Mouse (Mus musculus) urinary bladder, postnatal 14 days (tissue): ENCODE data around the gene Mrpl50.
"Not testable (repeated sequence)": the region's sequence is repeated elsewhere in the genome, so short reads cannot be mapped to it uniquely, and the experiment has no call there.

Source experiments
- DNase-seq: peaks from one replicate; pipeline ENCODE4 v3.0.0; 2021; ENCODE audit warnings: low spot score

Gene Mrpl50

DNA sequence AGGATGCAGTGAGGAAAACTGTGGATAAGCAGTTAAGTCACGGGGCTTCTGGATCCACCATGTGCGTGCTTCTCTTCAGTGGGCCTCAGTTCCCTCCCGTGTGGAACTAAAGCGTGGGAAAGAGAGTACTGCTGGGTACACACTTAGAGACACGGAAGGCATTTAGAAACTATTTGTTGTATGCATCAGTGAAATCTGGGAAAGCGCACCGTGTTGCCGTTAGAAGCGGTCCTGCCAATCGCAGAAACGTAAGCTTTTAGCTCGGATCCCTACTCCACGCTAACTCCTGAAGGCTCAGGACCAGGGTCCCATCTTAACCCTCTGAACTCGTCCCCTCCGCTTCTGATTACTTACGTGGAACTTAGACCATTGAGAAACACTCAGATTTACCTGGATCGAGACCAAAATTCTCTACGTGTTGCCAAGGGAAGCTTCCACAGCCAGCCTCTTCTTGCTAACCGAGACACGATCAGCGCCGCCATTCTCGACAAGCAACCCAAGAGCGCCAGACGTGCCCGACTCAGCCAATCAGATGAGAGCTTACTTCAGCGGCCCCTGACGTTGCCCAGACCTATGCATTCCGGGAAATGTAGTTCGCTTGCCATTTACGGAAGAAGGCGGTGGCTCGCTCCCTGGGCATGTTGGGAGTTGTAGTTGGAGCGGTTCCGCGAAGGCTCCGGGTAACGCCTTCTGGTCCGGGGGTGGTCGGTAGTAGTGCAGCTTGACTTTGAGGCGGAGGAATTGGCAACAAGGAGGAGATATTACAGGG, at the start of gene Mrpl50, which contains the start of gene Zfp189:
TSS of gene Mrpl50 (minus strand) at position 522 of the 769 bp plus-strand sequence.
TSS of gene Zfp189 (plus strand) at position 605 of the 769 bp plus-strand sequence.
- DNase-seq, result peak; percentile 91

GRCm38 (mm10) chr4:49567613-49568012, 46.7 kb upstream of the Mrpl50 start:
- peak; percentile 70 for DNase-seq

GRCm38 (mm10) chr4:49559915-49560772, 39.3 kb upstream of the Mrpl50 start:
- DNase-seq, result peak; percentile 22

DNA sequence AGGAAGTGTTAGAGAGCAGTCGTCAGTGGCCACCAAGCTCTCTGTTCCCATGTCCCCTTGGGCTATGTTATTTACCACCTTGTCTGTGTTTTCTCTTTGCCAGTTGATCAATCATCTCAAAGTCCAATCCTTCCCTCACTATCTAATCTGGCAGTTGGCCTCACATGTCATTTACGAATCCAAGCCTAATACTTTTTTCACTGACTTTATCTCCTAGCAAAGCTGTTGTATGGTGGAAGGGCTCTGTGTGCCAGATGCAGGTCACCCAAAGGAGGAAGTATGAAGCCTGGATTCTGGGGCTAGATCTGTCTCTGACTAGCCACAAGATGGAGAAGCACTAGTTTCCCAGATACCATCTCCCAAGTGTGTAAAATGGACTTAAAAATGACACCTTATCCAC, 37.3 kb upstream of the Mrpl50 start:
- DNase-seq, result no peak

DNA sequence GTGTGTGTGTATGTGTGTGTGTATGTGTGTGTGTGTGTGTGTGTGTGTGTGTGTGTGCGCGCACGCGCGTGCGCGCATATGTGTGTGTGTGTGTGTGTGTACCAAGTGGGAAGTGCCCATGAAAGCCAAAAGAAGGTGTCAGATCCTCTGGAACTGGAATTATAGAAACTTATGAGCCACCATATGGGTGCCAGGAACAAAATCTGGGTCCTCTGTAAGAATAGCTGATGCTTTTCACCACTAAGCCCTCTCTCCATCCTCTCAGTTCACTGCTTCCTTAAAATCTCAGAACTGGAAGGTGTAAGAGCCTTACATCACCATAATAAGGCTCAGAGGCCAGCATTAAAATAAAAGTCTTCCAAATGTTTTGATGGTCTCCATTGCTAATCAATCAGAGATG, 36.5 kb upstream of the Mrpl50 start:
- DNase-seq, result no peak

DNA sequence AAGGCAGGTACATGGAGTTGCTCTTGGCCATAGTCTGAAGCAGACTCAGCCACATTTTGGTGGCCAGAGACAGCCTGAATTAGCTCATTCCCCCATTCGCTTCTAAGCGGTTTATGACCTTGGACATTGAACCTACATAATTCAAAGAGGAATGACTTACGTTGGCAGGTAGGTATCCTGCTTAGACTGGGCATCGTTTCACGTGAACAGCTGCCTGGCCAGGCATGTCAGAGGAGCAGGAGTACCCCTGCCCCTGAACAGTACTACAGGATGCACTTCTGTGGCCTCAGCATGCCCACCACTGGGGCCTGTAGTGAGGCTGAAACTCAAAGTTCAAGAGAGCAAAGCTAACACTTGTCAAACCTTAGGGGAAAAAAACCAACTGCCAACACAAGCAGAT, 32.5 kb upstream of the Mrpl50 start:
- no peak for DNase-seq

GRCm38 (mm10) chr4:49549383-49549782, 28.5 kb upstream of the Mrpl50 start, which contains the start of gene Aldob:
Gene Aldob, minus strand, starts transcription at chr4:49549546.
- no peak for DNase-seq

- DNase-seq, result no peak
Measured at GRCm38 (mm10) chr4:49547544-49548219, 26.8 kb upstream of the Mrpl50 start.

GRCm38 (mm10) chr4:49546873-49547543, 26.1 kb upstream of the Mrpl50 start:
- no peak for DNase-seq

DNA sequence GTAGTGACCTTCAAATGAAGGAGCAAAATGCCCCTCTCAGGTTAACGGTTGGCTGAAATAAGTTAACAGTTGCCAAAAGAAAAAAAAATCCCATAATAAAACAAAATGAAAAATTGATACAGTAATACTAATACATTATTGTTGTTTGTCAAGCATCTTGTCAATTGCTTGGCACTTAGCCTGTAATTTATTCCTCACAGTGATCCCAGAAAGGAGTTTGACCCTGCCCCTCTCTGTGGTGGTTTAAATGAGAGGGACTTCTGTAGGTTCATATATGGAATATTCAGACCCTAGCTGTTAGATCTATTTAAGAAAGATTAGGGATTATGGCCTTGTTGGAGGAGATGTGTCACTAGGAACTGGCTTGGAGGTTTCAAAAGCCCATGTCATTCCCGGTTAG, 25.1 kb upstream of the Mrpl50 start:
- no peak for DNase-seq

GRCm38 (mm10) chr4:49540966-49541365, 20.1 kb upstream of the Mrpl50 start:
- no peak for DNase-seq

- DNase-seq, result no peak
Measured at GRCm38 (mm10) chr4:49539665-49540064, 18.8 kb upstream of the Mrpl50 start.

DNA sequence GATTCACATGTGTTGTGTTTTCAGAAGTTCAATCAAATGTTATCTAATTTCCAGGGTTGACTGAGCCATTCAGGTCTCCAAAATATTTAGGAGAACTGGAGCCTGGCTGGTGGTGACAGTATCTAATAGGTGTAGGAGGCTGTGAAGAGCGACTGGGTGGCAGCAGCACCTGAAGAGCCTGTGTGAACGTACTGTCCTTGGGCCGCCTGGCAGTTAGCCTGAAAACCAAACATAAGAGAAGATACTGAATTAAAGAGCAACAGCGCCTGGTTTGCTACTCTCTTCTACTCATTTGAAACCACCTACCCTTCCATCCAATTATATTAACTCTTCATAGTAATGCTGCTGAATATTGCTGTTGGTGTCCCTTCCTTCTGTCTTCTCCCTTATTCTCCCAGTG, 15.8 kb upstream of the Mrpl50 start:
- DNase-seq, result no peak

DNA sequence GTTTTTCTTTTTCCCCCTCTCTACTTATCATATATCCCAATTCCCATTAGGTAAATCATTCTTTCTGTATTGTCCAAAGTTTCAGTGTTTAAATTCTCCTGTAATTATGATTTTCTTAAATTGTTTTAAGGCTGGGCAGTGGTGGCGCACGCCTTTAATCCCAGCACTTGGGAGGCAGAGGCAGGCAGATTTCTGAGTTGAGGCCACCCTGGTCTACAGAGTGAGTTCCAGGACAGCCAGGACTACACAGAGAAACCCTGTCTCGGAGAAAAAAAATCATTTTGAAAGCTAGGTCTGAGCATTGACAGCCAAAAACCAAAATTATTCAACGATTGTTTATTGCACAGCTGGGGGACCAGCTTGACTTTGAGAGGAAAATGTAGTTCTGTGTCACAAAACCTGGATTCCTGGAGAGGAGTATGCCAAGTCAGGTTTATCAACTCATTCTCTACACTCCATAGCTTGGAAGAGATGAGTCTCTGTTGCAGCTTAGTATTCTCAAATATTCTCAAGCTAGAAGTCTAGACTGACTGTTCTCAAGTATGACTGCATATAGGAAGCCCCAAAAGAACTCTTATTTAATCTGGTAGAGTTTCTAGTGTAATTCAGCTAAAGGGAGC, 14.9 kb upstream of the Mrpl50 start:
- DNase-seq, result no peak

DNA sequence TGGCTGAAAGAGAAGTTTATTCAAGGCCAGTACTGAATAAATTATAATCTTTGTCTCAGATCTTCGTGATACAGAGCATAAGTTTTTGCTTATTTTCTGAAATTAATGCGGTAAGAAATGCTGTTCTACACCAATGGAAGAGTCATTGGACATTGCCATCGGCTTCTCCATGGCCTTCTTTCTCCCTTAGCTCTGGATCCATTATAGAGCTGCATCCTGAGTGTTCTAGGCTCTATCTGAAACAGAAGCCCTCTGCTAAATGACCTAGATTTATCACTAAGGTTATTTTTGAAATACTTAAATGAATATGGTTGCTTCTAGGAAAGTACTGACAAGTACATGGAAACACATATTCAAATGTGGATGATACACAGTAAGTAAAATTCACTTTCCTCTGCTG, 14.1 kb upstream of the Mrpl50 start:
- DNase-seq, result no peak

DNA sequence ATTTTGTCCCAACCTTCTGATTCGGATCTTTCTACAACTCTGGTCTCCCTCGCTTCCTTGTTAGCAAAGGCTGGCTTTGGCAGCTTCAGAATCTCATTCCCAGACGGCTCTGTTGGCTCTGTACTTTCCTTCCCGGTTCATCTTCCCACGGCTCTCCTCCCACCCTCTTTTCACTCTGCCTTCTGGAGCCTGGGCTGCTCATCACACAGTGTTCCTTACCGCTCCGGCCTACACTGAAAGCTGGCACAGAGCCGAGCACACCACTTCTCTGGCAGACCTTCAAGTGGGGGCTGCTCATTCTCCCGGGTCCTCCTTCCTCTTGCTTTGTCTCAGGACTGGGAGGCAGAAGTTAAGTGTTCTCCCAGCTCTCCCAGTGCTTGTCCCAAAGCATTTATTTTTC, 1.7 kb upstream of the Mrpl50 start:
- no peak for DNase-seq

- DNase-seq, result no peak
Measured at GRCm38 (mm10) chr4:49521346-49521745, 453 bp upstream of the Mrpl50 start.

DNA sequence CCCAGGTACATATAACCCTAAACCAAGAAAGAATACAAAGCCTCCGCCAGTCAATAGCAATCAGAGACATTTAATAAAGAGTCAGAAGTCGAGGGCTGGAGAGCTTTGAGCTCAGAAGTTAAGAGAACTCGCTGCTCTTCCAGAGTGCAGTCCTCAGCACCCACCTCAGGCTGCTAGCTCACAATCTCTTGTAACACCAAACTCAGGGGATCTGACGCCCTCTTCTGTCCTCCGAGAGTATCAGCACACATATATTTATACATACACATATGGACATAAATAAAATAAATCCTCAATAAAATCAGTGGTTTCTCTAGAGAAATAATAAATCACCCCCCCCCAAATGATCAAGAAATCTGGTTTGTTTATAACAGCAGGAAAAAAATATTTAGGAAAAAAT, 1.4 kb downstream of the Mrpl50 start:
- DNase-seq, result no peak

DNA sequence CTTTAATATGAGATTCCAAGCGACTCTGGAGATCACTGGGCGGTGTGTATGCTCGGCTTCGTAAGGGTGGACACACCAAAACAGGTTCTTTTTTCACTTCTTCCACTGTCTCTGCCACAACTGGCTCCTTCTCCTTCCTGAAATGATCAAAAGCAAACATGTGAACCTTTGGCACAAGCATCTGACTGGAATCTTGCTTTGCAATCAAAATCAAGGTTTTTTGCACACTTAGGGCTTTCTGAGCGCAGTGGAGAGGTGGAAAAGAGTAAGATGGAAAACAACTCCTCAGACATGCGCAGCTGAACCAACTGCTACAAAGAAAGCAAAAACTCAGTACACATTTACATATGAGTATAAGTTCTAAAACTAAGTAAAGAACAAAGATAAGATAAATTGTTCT, 6.5 kb downstream of the Mrpl50 start:
- DNase-seq, result no peak

DNA sequence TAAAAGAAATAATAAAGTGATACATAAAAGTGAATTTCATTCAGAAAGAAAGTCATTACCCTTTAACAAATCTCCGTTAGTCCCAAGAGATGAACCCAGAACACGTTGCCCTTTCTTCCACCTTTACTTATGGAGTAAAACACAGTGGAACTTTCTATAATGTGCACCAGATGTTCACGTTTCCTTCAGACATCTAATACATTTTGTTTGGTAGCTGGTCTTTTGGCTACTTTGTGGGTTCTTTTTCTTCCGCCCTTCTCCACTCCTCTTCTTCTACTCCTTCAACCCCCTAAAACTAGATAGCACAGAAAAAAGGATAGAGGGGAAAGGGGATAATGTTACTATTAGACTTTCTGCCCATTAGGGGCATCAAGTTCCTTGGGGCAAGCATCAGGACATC, 8.3 kb downstream of the Mrpl50 start:
- DNase-seq, result no peak

DNA sequence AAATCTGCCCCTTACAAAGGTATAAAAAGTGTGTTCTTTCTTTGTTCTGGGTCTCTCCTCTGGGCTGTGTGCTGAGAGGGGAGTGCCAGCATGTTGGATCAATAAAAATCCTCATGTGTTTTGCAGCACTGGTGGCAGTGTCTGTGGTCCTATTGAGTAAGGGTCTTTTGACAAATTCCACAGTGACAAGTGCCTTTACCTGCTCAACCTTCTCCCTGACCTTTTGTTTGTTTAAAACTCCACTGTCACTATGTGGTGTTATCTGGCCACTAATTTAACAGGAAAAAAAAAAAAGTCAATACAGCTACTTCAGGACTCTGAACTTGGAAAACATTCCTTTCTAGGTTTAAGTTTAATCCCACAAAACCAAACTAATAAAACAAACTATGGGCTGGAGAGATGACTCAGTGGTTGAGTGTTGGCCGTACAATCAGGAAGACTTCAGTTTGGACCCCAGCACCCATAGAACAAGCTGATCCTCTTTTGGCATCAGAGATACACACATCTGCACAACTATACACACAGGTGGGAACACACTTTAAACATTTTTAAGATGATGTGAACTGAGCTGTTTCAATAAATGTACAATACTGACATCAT, 10.6 kb downstream of the Mrpl50 start:
- DNase-seq, result not testable (repeated sequence)
